Mouse (Mus musculus) CH12.LX (cell line): Measurements from ENCODE around the gene Cyb561. TPM values are rescaled to one million over a fixed set of nuclear protein-coding genes. Genes with fewer than 3 reads are reported as not detected.

ENCODE experiments used
- DNase-seq: peaks from one replicate; pipeline ENCODE4 v3.0.0-alpha.2; 2013; ENCODE audit errors: extremely low read depth
- H3K27ac ChIP-seq: 2 replicates; pipeline ENCODE4 v1.5.1; 2012; ENCODE audit warnings: low read depth, mild to moderate bottlenecking, control low read depth, moderate library complexity; ENCODE audit not compliant: insufficient read depth
- H3K27me3 ChIP-seq: replicated peaks from 2 replicates; pipeline ENCODE3; 2012; ENCODE audit warnings: inconsistent platforms
- H3K36me3 ChIP-seq, 2 experiments: replicated peaks in 1 of 2; 2 replicates each; pipeline versions ENCODE3 to v1.6.1; 2012; ENCODE audit warnings: inconsistent platforms in 1 of 2, low read length in 1 of 2, mild to moderate bottlenecking in 1 of 2, mixed read lengths in 1 of 2, moderate library complexity in 1 of 2; ENCODE audit not compliant: control insufficient read depth in 1 of 2, insufficient read depth in 1 of 2
- H3K4me1 ChIP-seq, 2 experiments: 2 replicates each; pipeline ENCODE4 v1.6.1; 2012; ENCODE audit warnings: inconsistent platforms in 1 of 2, moderate library complexity in 1 of 2; ENCODE audit not compliant: insufficient read depth in 2 of 2, control insufficient read depth in 1 of 2
- H3K4me2 ChIP-seq: 2 replicates; pipeline ENCODE4 v1.6.1; 2012; ENCODE audit warnings: low read depth, mild to moderate bottlenecking, control low read depth; ENCODE audit not compliant: poor library complexity, insufficient read depth, severe bottlenecking
- H3K4me3 ChIP-seq, 3 experiments: fragments of 150-350 bp in 1 of 3; sonication (generic) in 1 of 3; replicated peaks in 1 of 3; 2 replicates each; pipeline versions ENCODE3 to v1.5.1; 2011 to 2012; ENCODE audit warnings: low read depth in 2 of 3, low read length in 2 of 3, mild to moderate bottlenecking in 2 of 3, moderate library complexity in 2 of 3, control low read depth in 1 of 3, improper control_type of control experiment in 1 of 3, inconsistent platforms in 1 of 3, mixed read lengths in 1 of 3; ENCODE audit not compliant: poor library complexity in 1 of 3
- H3K79me2 ChIP-seq: replicated peaks from 2 replicates; pipeline ENCODE4 v1.6.1; 2012; ENCODE audit warnings: mild to moderate bottlenecking, moderate library complexity; ENCODE audit not compliant: control insufficient read depth, poor library complexity, insufficient read depth, severe bottlenecking; ENCODE audit errors: extremely low read depth
- H3K9ac ChIP-seq: 2 replicates; pipeline ENCODE4 v1.6.1; 2012; ENCODE audit warnings: low read depth, mild to moderate bottlenecking, control low read depth, moderate library complexity; ENCODE audit not compliant: insufficient read depth
- H3K9me3 ChIP-seq: replicated peaks from 2 replicates; pipeline ENCODE3; 2012; ENCODE audit warnings: low read length, inconsistent platforms, mixed read lengths
- CHD2 ChIP-seq: IDR thresholded peaks from 2 replicates; pipeline ENCODE4 v1.6.1; 2011; ENCODE audit warnings: low read length, improper control_type of control experiment
- EP300 ChIP-seq: IDR thresholded peaks from 2 replicates; pipeline ENCODE4 v1.6.1; 2011; ENCODE audit warnings: low read length, improper control_type of control experiment
- ETS1 ChIP-seq: conservative IDR thresholded peaks from 2 replicates; pipeline ENCODE4 v1.6.1; 2012; ENCODE audit warnings: low read depth, mild to moderate bottlenecking, inconsistent platforms, low read length, improper control_type of control experiment, moderate library complexity
- HCFC1 ChIP-seq: IDR thresholded peaks from 2 replicates; pipeline ENCODE4 v1.6.1; 2012; ENCODE audit warnings: low read depth, mild to moderate bottlenecking, inconsistent platforms, low read length, improper control_type of control experiment
- JUN ChIP-seq: IDR thresholded peaks from 2 replicates; pipeline ENCODE4 v1.6.1; 2011; ENCODE audit warnings: low read depth, mild to moderate bottlenecking, low read length, improper control_type of control experiment, moderate library complexity; ENCODE audit not compliant: insufficient read depth
- JUND ChIP-seq: conservative IDR thresholded peaks from 2 replicates; pipeline ENCODE4 v1.6.1; 2011; ENCODE audit warnings: low read depth, low read length, improper control_type of control experiment
- MEF2A ChIP-seq: IDR thresholded peaks from 2 replicates; pipeline ENCODE4 v1.6.1; 2014; ENCODE audit warnings: low read depth, mild to moderate bottlenecking, inconsistent platforms, low read length, improper control_type of control experiment, borderline replicate concordance
- MYC ChIP-seq: IDR thresholded peaks from 2 replicates; pipeline ENCODE4 v1.6.1; 2011; ENCODE audit warnings: low read depth, mild to moderate bottlenecking, improper control_type of control experiment, low read length
- NELFE ChIP-seq: IDR thresholded peaks from 2 replicates; pipeline ENCODE4 v1.6.1; 2011; ENCODE audit warnings: low read depth, low read length, improper control_type of control experiment
- PAX5 ChIP-seq: IDR thresholded peaks from 2 replicates; pipeline ENCODE4 v1.6.1; 2012; ENCODE audit warnings: low read length, inconsistent platforms, mixed read lengths
- POLR2A ChIP-seq: IDR thresholded peaks from 2 replicates; pipeline ENCODE4 v1.6.1; 2011; ENCODE audit warnings: low read depth, mild to moderate bottlenecking, improper control_type of control experiment, low read length
- POLR2AphosphoS2 ChIP-seq: IDR thresholded peaks from 2 replicates; pipeline ENCODE4 v1.6.1; 2011; ENCODE audit warnings: low read depth, low read length, improper control_type of control experiment
- SIN3A ChIP-seq: IDR thresholded peaks from 2 replicates; pipeline ENCODE4 v1.6.1; 2012; ENCODE audit warnings: low read length, improper control_type of control experiment, inconsistent platforms
- TCF12 ChIP-seq: IDR thresholded peaks from 2 replicates; pipeline ENCODE4 v1.6.1; 2014; ENCODE audit warnings: low read depth, mild to moderate bottlenecking, inconsistent platforms, low read length, improper control_type of control experiment
- UBTF ChIP-seq: IDR thresholded peaks from 2 replicates; pipeline ENCODE4 v1.6.1; 2012; ENCODE audit warnings: low read depth, mild to moderate bottlenecking, inconsistent platforms, low read length, improper control_type of control experiment, moderate library complexity
- USF2 ChIP-seq: conservative IDR thresholded peaks from 2 replicates; pipeline ENCODE4 v1.6.1; 2011; ENCODE audit warnings: low read depth, low read length, improper control_type of control experiment
- ZNF384 ChIP-seq: IDR thresholded peaks from 2 replicates; pipeline ENCODE4 v1.6.1; 2012; ENCODE audit warnings: low read depth, low read length, improper control_type of control experiment, inconsistent platforms
- dilution Hi-C: fragments of 300-500 bp; cut with MboI; formaldehyde crosslinking; loops from 2 replicates; pipeline ENCODE4 v1.14.3; 2020; ENCODE audit warnings: low sequenced_read_pairs; ENCODE audit not compliant: extremely low pct_unique_long_range_greater_than_20kb, extremely low pct_ligation_motif_present
- in situ Hi-C: fragments of 300-500 bp; cut with MboI; formaldehyde crosslinking; loops from 3 replicates; pipeline ENCODE4 v1.14.3; 2019; ENCODE audit warnings: low sequenced_read_pairs, low pct_ligation_motif_present, low pct_unique_long_range_greater_than_20kb, mixed read lengths
- polyA plus RNA-seq: library from polyadenylated mRNA; unstranded; fragments of >175 nt; gene quantifications from 2 replicates; pipeline ENCODE4 v1.2.1, GENCODE M21; 2012; ENCODE audit warnings: low read depth; ENCODE audit not compliant: insufficient read length
- total RNA-seq, 2 experiments: library from RNA; depleted of rRNA; stranded (reverse); fragments of 300-350 nt in 1 of 2; fragments of >200 nt in 1 of 2; gene quantifications; 2 replicates each; pipeline ENCODE4 v1.2.3; 2012 to 2014

Cyb561 gene
- total and polyA plus RNA-seq, 3 experiments: 0.20 to 3.9 (median 0.51) TPM

DNA sequence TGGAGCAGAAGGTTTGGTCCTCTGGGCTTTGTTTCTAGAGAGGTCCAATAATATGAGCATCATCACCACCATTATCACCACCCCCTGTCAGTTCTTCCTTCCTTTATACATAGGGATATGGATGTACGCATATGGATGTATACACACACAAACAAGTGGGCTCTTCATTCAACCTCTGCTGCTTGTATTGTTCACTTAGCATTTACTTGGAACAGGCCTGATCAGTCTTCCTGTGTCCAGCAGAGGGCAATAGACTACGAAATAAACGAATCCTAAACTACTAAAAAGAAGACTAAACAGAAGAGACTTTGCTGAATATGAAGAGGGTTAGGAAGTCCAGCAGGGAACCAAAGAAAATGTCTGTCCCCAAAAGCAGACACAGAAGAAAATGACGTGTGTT, 48.6 kb upstream of the Cyb561 start (continued):
- no peak for TF ChIP-seq USF2

DNA sequence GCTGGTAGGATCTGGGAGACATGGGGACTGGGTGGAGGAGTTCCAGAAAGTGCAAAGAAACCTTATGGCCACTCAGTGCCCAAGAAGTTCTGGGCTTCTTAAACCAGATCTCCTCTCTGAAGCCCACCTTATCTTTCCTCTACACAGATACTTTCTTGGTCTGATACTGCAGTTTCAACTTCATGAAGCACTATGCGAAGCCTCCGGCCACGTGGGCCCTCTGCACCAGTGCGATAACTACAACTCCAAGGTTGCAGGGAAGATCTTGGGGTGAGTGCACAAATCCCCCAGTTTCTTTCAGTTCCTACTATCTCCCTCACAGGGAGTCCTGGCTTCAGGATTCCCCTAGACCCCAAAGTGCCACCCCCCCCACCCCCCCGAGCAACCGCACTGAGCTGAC, 46.9 kb upstream of the Cyb561 start:
- TF ChIP-seq CHD2 (no peak), SIN3A (no peak)
- no peaks in the 10 kb centered on the region for H3K79me2 ChIP-seq
- H3K36me3 ChIP-seq: no peaks in the 10 kb centered on the region
- H3K4me2 ChIP-seq: no peak overlapping the region
- H3K9me3 ChIP-seq: no peaks in the 10 kb centered on the region
- dilution Hi-C loops (no loop called here), in situ Hi-C loops (no loop called here)
- peaks cover 92% of the 10 kb centered on the region for H3K27me3 ChIP-seq
- no peak overlapping the region for H3K9ac ChIP-seq
- H3K4me1 ChIP-seq: no peaks in the 10 kb centered on the region
- DNase-seq: no peak
- H3K27ac ChIP-seq: no peak overlapping the region
- H3K4me3 ChIP-seq: no peak overlapping the region

DNA sequence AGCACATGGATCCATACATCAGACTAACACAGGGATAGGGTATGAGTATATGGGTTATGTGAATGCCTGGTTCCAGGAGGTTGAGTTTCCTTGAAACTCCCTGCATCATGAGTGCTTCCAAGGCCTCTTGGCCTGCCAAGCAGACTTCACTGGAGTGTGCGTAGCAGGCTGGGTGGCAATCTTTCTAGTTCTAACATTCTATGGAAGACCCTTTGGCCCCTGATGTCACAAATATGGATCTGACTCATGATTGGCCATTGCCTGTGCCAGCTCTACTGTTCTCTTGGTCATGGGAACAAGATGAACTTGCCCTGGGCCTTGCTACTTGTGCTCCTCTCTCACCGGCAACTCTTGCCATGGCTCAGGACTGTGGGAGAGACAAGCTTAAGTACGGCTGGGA, 41.2 kb upstream of the Cyb561 start, which contains the start of gene Ace3:
Gene Ace3, plus strand, starts transcription at position 301 of the 400 bp plus-strand sequence.
- in situ Hi-C loops: loop anchor here (10.0 kb wide), 1 partner anchor 60 kb away; no protein-coding TSS in a partner anchor
- no peak within 1 kb of the TSS for H3K4me2 ChIP-seq
- no peaks in the 10 kb centered on the region for H3K36me3 ChIP-seq
- H3K9me3 ChIP-seq: peaks cover 6% of the 10 kb centered on the region
- peaks cover 85% of the 10 kb centered on the region for H3K27me3 ChIP-seq
- no peak for TF ChIP-seq PAX5
- TF ChIP-seq MEF2A: no peak
- TF ChIP-seq EP300: no peak
- no peak for TF ChIP-seq POLR2AphosphoS2
- TF ChIP-seq ETS1: no peak
- TF ChIP-seq TCF12: no peak
- TF ChIP-seq UBTF: no peak
- no peak for TF ChIP-seq MYC
- TF ChIP-seq ZNF384: no peak
- TF ChIP-seq JUN: no peak
- TF ChIP-seq HCFC1: no peak
- TF ChIP-seq JUND: no peak
- TF ChIP-seq NELFE: no peak
- TF ChIP-seq POLR2A: no peak
- dilution Hi-C loops: no loop called here
- H3K79me2 ChIP-seq: no peaks in the 10 kb centered on the region
- no peak within 1 kb of the TSS for H3K27ac ChIP-seq
- no peak within 1 kb of the TSS for H3K4me3 ChIP-seq
- H3K4me1 ChIP-seq: no peaks in the 10 kb centered on the region
- DNase-seq: no peak
- no peak within 1 kb of the TSS for H3K9ac ChIP-seq
